Mouse (Mus musculus) embryo, embryonic 10 days (tissue): Measurements from ENCODE around the gene Apoa2.
A peak's percentile ranks its signal among the peaks of the same experiment; 100 is the strongest.

Source experiments
- DNase-seq: peaks from one replicate; pipeline ENCODE4 v3.0.0-alpha.2; 2015; ENCODE audit warnings: low spot score

Apoa2 gene

GRCm38 (mm10) chr1:171205704-171206493, 19.0 kb upstream of the Apoa2 start:
- no peak for DNase-seq

GRCm38 (mm10) chr1:171209409-171209808, 15.4 kb upstream of the Apoa2 start:
- no peak for DNase-seq

GRCm38 (mm10) chr1:171212854-171213253, 12.0 kb upstream of the Apoa2 start:
- no peak for DNase-seq

GRCm38 (mm10) chr1:171213801-171214496, 10.9 kb upstream of the Apoa2 start, which contains the start of gene Nr1i3:
Nr1i3 (plus strand) TSS chr1:171213970.
- no peak for DNase-seq

- no peak for DNase-seq
These were observed 8.5 kb upstream of the Apoa2 start for GRCm38 (mm10) chr1:171216241-171216955.

- DNase-seq, result peak; percentile 94
These were observed 4.0 kb upstream of the Apoa2 start for GRCm38 (mm10) chr1:171220871-171221270.

GRCm38 (mm10) chr1:171221281-171222193, 3.3 kb upstream of the Apoa2 start:
- peak; percentile 29 for DNase-seq

- DNase-seq, result peak; percentile 97
These were observed 2.4 kb upstream of the Apoa2 start, which contains the start of gene Tomm40l for GRCm38 (mm10) chr1:171222238-171223155. Tomm40l (minus strand) TSS chr1:171222514.

GRCm38 (mm10) chr1:171223168-171223567, 1.7 kb upstream of the Apoa2 start:
- DNase-seq, result no peak

GRCm38 (mm10) chr1:171223796-171224195, 1.1 kb upstream of the Apoa2 start:
- DNase-seq, result no peak

GRCm38 (mm10) chr1:171226780-171227179, 1.9 kb downstream of the Apoa2 start:
- no peak for DNase-seq

- no peak for DNase-seq
These were observed 3.0 kb downstream of the Apoa2 start for GRCm38 (mm10) chr1:171227879-171228278.

- DNase-seq, result no peak
These were observed 4.9 kb downstream of the Apoa2 start for GRCm38 (mm10) chr1:171229750-171230149.

- no peak for DNase-seq
These were observed 5.4 kb downstream of the Apoa2 start for GRCm38 (mm10) chr1:171230215-171230614.

- DNase-seq, result no peak
These were observed 7.0 kb downstream of the Apoa2 start for GRCm38 (mm10) chr1:171231844-171232243.

- no peak for DNase-seq
These were observed 7.5 kb downstream of the Apoa2 start for GRCm38 (mm10) chr1:171232348-171232747.

GRCm38 (mm10) chr1:171232800-171233730, 8.2 kb downstream of the Apoa2 start:
- DNase-seq, result no peak

GRCm38 (mm10) chr1:171234126-171234525, 9.3 kb downstream of the Apoa2 start, which contains the start of gene Fcer1g:
Fcer1g (minus strand) TSS chr1:171234365.
- DNase-seq, result no peak

GRCm38 (mm10) chr1:171234538-171234937, 9.7 kb downstream of the Apoa2 start:
- DNase-seq, result no peak
